Mouse (Mus musculus): ENCODE measurements at regions not wholly inside any gene's neighbourhood (a gene's known extent, or its start where the extent isn't known, plus 50 kb on each side); places are given as distances from the start of the nearest gene placed in this dataset.

- TF ChIP-seq TAL1 (conservative IDR thresholded peaks at IDR 0.05; ENCODE audit: low read depth, low read length) (no peak), CTCF (IDR thresholded peaks at IDR 0.05; ENCODE audit: low read depth, low read length) (no peak), GATA2 (IDR thresholded peaks at IDR 0.05; ENCODE audit: borderline replicate concordance, low read depth, low read length) (no peak)
Measured at GRCm38 (mm10) chr10:111388545-111389320, 84.3 kb upstream of the Nap1l1 start.

All from G1E (cell line).